Mouse (Mus musculus) liver, postnatal 0 days (tissue): ENCODE results near the gene Ppp6r3. TPM values are rescaled to one million over a fixed set of nuclear protein-coding genes. Genes with fewer than 3 reads are reported as not detected.

Source experiments
- ATAC-seq: fragments of 200-750 bp; cut with Nextera tagmentation; 2 replicates; pipeline ENCODE4 v1.8.0; 2017; ENCODE audit warnings: mild to moderate bottlenecking, moderate library complexity
- DNase-seq: peaks from one replicate; pipeline ENCODE4 v3.0.0-alpha.2; 2016
- H3K27ac ChIP-seq: fragments of 300-500 bp; sonication (generic); 2 replicates; pipeline ENCODE4 v1.5.1; 2014; ENCODE audit warnings: antibody characterized with exemption, moderate library complexity, mild to moderate bottlenecking, low read depth
- H3K27me3 ChIP-seq: fragments of 300-500 bp; sonication (generic); 2 replicates; pipeline ENCODE4 v1.6.1; 2014; ENCODE audit warnings: low read length, control low read depth, mixed read lengths; ENCODE audit not compliant: insufficient read depth
- H3K36me3 ChIP-seq: fragments of 300-500 bp; sonication (generic); replicated peaks from 2 replicates; pipeline ENCODE4 v1.6.1; 2014; ENCODE audit warnings: mild to moderate bottlenecking, control low read depth, low read length, moderate library complexity, mixed read lengths; ENCODE audit not compliant: insufficient read depth
- H3K4me1 ChIP-seq: fragments of 300-500 bp; sonication (generic); 2 replicates; pipeline ENCODE4 v1.6.1; 2014; ENCODE audit warnings: antibody characterized with exemption, mild to moderate bottlenecking, control low read depth; ENCODE audit not compliant: insufficient read depth
- H3K4me2 ChIP-seq: fragments of 300-500 bp; sonication (generic); 2 replicates; pipeline ENCODE4 v1.6.1; 2014; ENCODE audit warnings: low read depth, mild to moderate bottlenecking, low read length, moderate library complexity, mixed read lengths
- H3K4me3 ChIP-seq: fragments of 300-500 bp; sonication (generic); 2 replicates; pipeline ENCODE4 v1.5.1; 2014; ENCODE audit warnings: low read depth, low read length
- H3K9ac ChIP-seq: fragments of 300-500 bp; sonication (generic); replicated peaks from 2 replicates; pipeline ENCODE4 v1.6.1; 2014; ENCODE audit warnings: mild to moderate bottlenecking, moderate library complexity
- H3K9me3 ChIP-seq: fragments of 300-500 bp; sonication (generic); 2 replicates; pipeline ENCODE4 v1.6.1; 2016; ENCODE audit warnings: mild to moderate bottlenecking, control low read depth, low read length, mixed read lengths
- CTCF ChIP-seq: sonication (generic); IDR thresholded peaks from 2 replicates; pipeline ENCODE4 v1.5.1; 2016; ENCODE audit warnings: antibody characterized with exemption, low read depth
- EP300 ChIP-seq: IDR thresholded peaks from 2 replicates; pipeline ENCODE4 v1.6.1; 2016; ENCODE audit warnings: antibody characterized with exemption, low read depth, mild to moderate bottlenecking
- WGBS: fragments of 180-500 bp; shearing (Covaris S2); extraction: QIAGEN DNeasy Blood & Tissue Kit; methylation state at CpG from one replicate; pipeline ENCODE4 v1.1.7; 2014; ENCODE audit not compliant: insufficient replicate concordance; 5-methylcytosine and 5-hydroxymethylcytosine counted together
- polyA plus RNA-seq: library from polyadenylated mRNA; unstranded; fragments of >200 nt; fragmentation: Nextera tagmentation; extraction: Ambion mirVana; gene quantifications from 2 replicates; pipeline ENCODE4 v1.2.1, GENCODE M21; 2015

The Ppp6r3 gene
- polyA plus RNA-seq, 1 experiment from 2014 or later = 16.4 TPM

- Histone ChIP-seq H3K4me1 (no peaks in the 10 kb centered on the region), H3K27me3 (no peaks in the 10 kb centered on the region), H3K4me2 (no peak overlapping the region), H3K27ac (no peak overlapping the region), H3K9ac (no peak overlapping the region), H3K36me3 (peaks cover 21% of the 10 kb centered on the region), H3K4me3 (no peak overlapping the region), H3K9me3 (no peaks in the 10 kb centered on the region)
- WGBS = 19% methylated on average over 6 of the region's 6 CpGs
- DNase-seq (peak; percentile 59), ATAC-seq (peak; percentile 76)
- TF ChIP-seq CTCF = peak; percentile 88
- no peak for TF ChIP-seq EP300
Observed at GRCm38 (mm10) chr19:3451170-3451569, 124.4 kb downstream of the Ppp6r3 start.

- H3K9ac ChIP-seq = no peak overlapping the region
- no peaks in the 10 kb centered on the region for H3K4me1 ChIP-seq
- no peaks in the 10 kb centered on the region for H3K27me3 ChIP-seq
- no peak overlapping the region for H3K4me2 ChIP-seq
- DNase-seq = no peak
- no peaks in the 10 kb centered on the region for H3K9me3 ChIP-seq
- TF ChIP-seq EP300 (no peak), CTCF (no peak)
- ATAC-seq = no peak
- no peak overlapping the region for H3K27ac ChIP-seq
- no peak overlapping the region for H3K4me3 ChIP-seq
- WGBS = 88% methylated on average over 3 of the region's 3 CpGs
- peaks cover 16% of the 10 kb centered on the region for H3K36me3 ChIP-seq
Observed at GRCm38 (mm10) chr19:3450714-3451113, 124.8 kb downstream of the Ppp6r3 start.

- H3K4me1 ChIP-seq = no peaks in the 10 kb centered on the region
- no peak overlapping the region for H3K9ac ChIP-seq
- DNase-seq = no peak
- H3K4me2 ChIP-seq = no peak overlapping the region
- no peak overlapping the region for H3K4me3 ChIP-seq
- ATAC-seq = no peak
- TF ChIP-seq CTCF (no peak), EP300 (no peak)
- no peak overlapping the region for H3K27ac ChIP-seq
- peaks cover 4% of the 10 kb centered on the region; the same call in 1 of the 2 replicates for H3K36me3 ChIP-seq
- no peaks in the 10 kb centered on the region for H3K9me3 ChIP-seq
- 68% methylated on average over 3 of the region's 3 CpGs for WGBS
- H3K27me3 ChIP-seq = no peaks in the 10 kb centered on the region
Observed at GRCm38 (mm10) chr19:3449248-3449647, 126.3 kb downstream of the Ppp6r3 start.

GRCm38 (mm10) chr19:3447348-3447747 lies 128.2 kb downstream of the Ppp6r3 start:
- no peak overlapping the region for H3K4me3 ChIP-seq
- no peak overlapping the region for H3K4me2 ChIP-seq
- no peak for TF ChIP-seq EP300
- peak; percentile 32 for TF ChIP-seq CTCF
- no peak for DNase-seq
- H3K4me1 ChIP-seq = no peaks in the 10 kb centered on the region
- no peaks in the 10 kb centered on the region for H3K36me3 ChIP-seq
- no peak for ATAC-seq
- no peak overlapping the region for H3K9ac ChIP-seq
- 51% methylated on average over 3 of the region's 3 CpGs for WGBS
- no peaks in the 10 kb centered on the region for H3K27me3 ChIP-seq
- no peaks in the 10 kb centered on the region for H3K9me3 ChIP-seq
- no peak overlapping the region for H3K27ac ChIP-seq

GRCm38 (mm10) chr19:3441092-3441491 lies 134.5 kb downstream of the Ppp6r3 start:
- ATAC-seq (no peak), DNase-seq (no peak)
- Histone ChIP-seq H3K4me2 (0 out of 2 replicates have a peak overlapping the region, but pooled peaks have one; percentile 13), H3K4me1 (no peaks in the 10 kb centered on the region), H3K4me3 (no peak overlapping the region), H3K9me3 (no peaks in the 10 kb centered on the region), H3K27ac (no peak overlapping the region), H3K9ac (no peak overlapping the region), H3K36me3 (no peaks in the 10 kb centered on the region), H3K27me3 (no peaks in the 10 kb centered on the region)
- TF ChIP-seq CTCF = no peak
- no peak for TF ChIP-seq EP300
- WGBS = 58% methylated on average over 10 of the region's 10 CpGs

- no peaks in the 10 kb centered on the region for H3K36me3 ChIP-seq
- no peak overlapping the region for H3K9ac ChIP-seq
- TF ChIP-seq CTCF (no peak), EP300 (no peak)
- H3K9me3 ChIP-seq = no peaks in the 10 kb centered on the region
- no peaks in the 10 kb centered on the region for H3K27me3 ChIP-seq
- no peaks in the 10 kb centered on the region for H3K4me1 ChIP-seq
- DNase-seq (no peak), ATAC-seq (no peak)
- H3K4me3 ChIP-seq = no peak overlapping the region
- peak overlapping the region; percentile 13; the same call in 1 of the 2 replicates for H3K4me2 ChIP-seq
- no peak overlapping the region for H3K27ac ChIP-seq
- WGBS = 56% methylated on average over 5 of the region's 5 CpGs
Observed at GRCm38 (mm10) chr19:3440667-3441066, 134.9 kb downstream of the Ppp6r3 start.

GRCm38 (mm10) chr19:3437980-3438379 lies 137.6 kb downstream of the Ppp6r3 start:
- 60% methylated on average over 5 of the region's 5 CpGs for WGBS
- Histone ChIP-seq H3K4me3 (no peak overlapping the region), H3K4me1 (no peaks in the 10 kb centered on the region), H3K4me2 (no peak overlapping the region), H3K36me3 (no peaks in the 10 kb centered on the region), H3K9me3 (no peaks in the 10 kb centered on the region), H3K27ac (no peak overlapping the region), H3K9ac (no peak overlapping the region), H3K27me3 (no peaks in the 10 kb centered on the region)
- no peak for ATAC-seq
- TF ChIP-seq EP300 (no peak), CTCF (peak; percentile 38)
- no peak for DNase-seq
